In the genomic region with DNA sequence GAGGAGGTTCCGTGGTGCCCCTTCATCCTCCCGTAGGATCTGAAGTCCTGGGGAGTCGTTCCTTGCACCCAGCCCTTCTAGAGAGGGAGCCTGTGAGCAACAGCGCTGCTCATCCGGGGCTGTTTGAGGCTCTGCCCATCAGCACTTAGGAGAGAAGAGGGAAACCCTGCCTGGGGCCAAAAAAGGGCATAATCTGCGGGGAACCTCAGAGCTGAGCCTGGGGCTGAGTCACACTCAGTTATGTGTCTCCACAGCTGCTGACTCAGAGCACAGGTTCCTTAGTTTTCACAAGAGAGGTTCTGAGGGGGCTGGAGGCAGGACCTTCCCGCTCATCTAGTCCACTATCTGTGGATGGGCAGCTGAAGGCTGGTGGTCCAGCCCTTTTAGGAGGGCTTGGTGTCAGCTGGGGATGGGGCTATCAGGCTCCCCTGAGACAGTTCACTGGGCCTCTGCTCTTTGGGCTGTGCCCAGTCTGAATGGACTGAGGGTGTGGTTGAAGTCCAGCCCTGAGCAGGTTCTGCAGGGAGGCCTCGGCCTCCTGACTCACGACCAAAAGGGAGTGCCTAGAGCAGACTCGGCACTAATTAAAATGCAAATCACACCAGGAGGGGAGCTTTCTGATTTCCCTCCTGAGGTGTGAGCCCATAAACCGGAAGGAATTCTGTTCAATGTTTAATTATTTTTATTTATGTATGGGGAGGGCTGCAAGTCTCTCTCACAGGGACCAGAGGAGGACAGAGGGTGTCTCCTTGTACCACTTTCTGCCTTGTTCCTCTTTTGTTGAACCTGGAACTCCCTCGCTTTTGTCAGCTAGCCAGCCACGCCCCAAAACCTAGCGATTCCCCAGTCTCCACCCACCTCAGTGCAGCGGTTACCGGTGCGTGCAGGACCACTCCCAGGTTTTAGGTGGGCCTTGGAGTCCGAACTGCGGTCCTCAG, we compare ENCODE assay signal across 8 mouse cellular contexts. TPM values are rescaled to one million over a fixed set of nuclear protein-coding genes. Genes with fewer than 3 reads are reported as not detected.
A peak's percentile ranks its signal among the peaks of the same experiment; 100 is the strongest.
DNase-seq lines count a peak whose midpoint lies in the region; ATAC-seq lines count a peak whose summit lies in the region.

No protein-coding gene starts in this region.

- 6% methylated on average over 19 of the region's 19 CpGs for WGBS in forebrain, embryonic 13.5 days
- WGBS in stomach, embryonic 16.5 days, result 11% methylated on average over 19 of the region's 19 CpGs

- DNase-seq in heart, adult 18-20 months, result peak; percentile 44 to 66
- DNase-seq in heart, postnatal 14 days, result no peak
- DNase-seq in R1 (ENCODE audit: low read depth, low spot score), result peak; percentile 81
- DNase-seq in induced T-regulatory cell, adult 2 months (ENCODE audit: low read depth), result peak; percentile 79
- DNase-seq in testis, postnatal 14 days (ENCODE audit: low spot score), result no peak

- H3K36me3 ChIP-seq in forebrain, embryonic 13.5 days (ENCODE audit: poor library complexity, severe bottlenecking), result no peaks in the 10 kb centered on the region
- H3K36me3 ChIP-seq in stomach, embryonic 16.5 days (ENCODE audit: control insufficient read depth, insufficient read depth, low read length), result no peaks in the 10 kb centered on the region

- peak overlapping the region; percentile 26; the same call in 1 of the 2 replicates for H3K9ac ChIP-seq in forebrain, embryonic 13.5 days
- peak overlapping the region; percentile 67 for H3K9ac ChIP-seq in stomach, embryonic 16.5 days (ENCODE audit: low read length)

- ATAC-seq in forebrain, embryonic 13.5 days, result peak; percentile 57
- ATAC-seq in megakaryocyte-erythroid progenitor cell, adult 5-6 weeks (replicated peaks; ENCODE audit: low FRiP score, low TSS enrichment, poor library complexity, severe bottlenecking), result peak; percentile 71
- peak; percentile 92 for ATAC-seq in stomach, embryonic 16.5 days (ENCODE audit: insufficient read depth, low FRiP score)

- H3K4me3 ChIP-seq in forebrain, embryonic 13.5 days, result no peak overlapping the region
- peak overlapping the region; percentile 17 for H3K4me3 ChIP-seq in stomach, embryonic 16.5 days (replicated peaks; ENCODE audit: low read length)

- H3K4me2 ChIP-seq in forebrain, embryonic 13.5 days, result peak overlapping the region; percentile 50
- H3K4me2 ChIP-seq in stomach, embryonic 16.5 days (ENCODE audit: low read depth, low read length), result peak overlapping the region; percentile 43

- peaks cover 20% of the 10 kb centered on the region for H3K27me3 ChIP-seq in forebrain, embryonic 13.5 days
- H3K27me3 ChIP-seq in stomach, embryonic 16.5 days (ENCODE audit: control insufficient read depth, insufficient read depth, low read length), result no peaks in the 10 kb centered on the region

- no peaks in the 10 kb centered on the region for H3K9me3 ChIP-seq in forebrain, embryonic 13.5 days (replicated peaks)
- H3K9me3 ChIP-seq in stomach, embryonic 16.5 days (replicated peaks; ENCODE audit: control insufficient read depth, low read length), result no peaks in the 10 kb centered on the region

- H3K27ac ChIP-seq in forebrain, embryonic 13.5 days, result no peak overlapping the region
- H3K27ac ChIP-seq in stomach, embryonic 16.5 days (ENCODE audit: low read length), result peak overlapping the region; percentile 92

- intact Hi-C loops in heart, postnatal 14 days (cut with DNase I), result no loop called here

- peaks cover 14% of the 10 kb centered on the region for H3K4me1 ChIP-seq in forebrain, embryonic 13.5 days
- peaks cover 19% of the 10 kb centered on the region for H3K4me1 ChIP-seq in stomach, embryonic 16.5 days (ENCODE audit: control insufficient read depth, insufficient read depth, low read length)

RNA-seq across cellular contexts. Expression of a gene that starts 10.8 kb away (rescaled TPM):
- 10 to 100 TPM; 67.5 to 68.4 TPM for total RNA-seq in heart, adult 18-20 months (2021)
- 10 to 100 TPM; 69.8 to 72.5 TPM for total RNA-seq in heart, postnatal 14 days (2021)
- 63.8 and 65.1 TPM in 2 replicates for polyA plus RNA-seq in forebrain, embryonic 13.5 days (2015; fragmentation: Nextera tagmentation; extraction: Ambion mirVana)
- 2.4 and 6.1 TPM in 2 replicates for total RNA-seq in megakaryocyte-erythroid progenitor cell, adult 5-6 weeks (2014; fragmentation: Nextera tagmentation)
- 7.2 and 16.2 TPM in 2 replicates for total RNA-seq in megakaryocyte-erythroid progenitor cell, adult 5-6 weeks (2017)
- 127 and 139 TPM in 2 replicates for polyA plus RNA-seq in stomach, embryonic 16.5 days (2015; fragmentation: Nextera tagmentation; extraction: Ambion mirVana)

RNA-seq across cellular contexts. Expression of a gene that starts 36.6 kb away (rescaled TPM):
- total RNA-seq in heart, adult 18-20 months (2021), result not detected
- not detected for total RNA-seq in heart, postnatal 14 days (2021)
- 0.10 and 0.16 TPM in 2 replicates for polyA plus RNA-seq in forebrain, embryonic 13.5 days (2015; fragmentation: Nextera tagmentation; extraction: Ambion mirVana)
- total RNA-seq in megakaryocyte-erythroid progenitor cell, adult 5-6 weeks (2014; fragmentation: Nextera tagmentation), result not detected in 2 replicates
- total RNA-seq in megakaryocyte-erythroid progenitor cell, adult 5-6 weeks (2017), result not detected in 2 replicates
- polyA plus RNA-seq in stomach, embryonic 16.5 days (2015; fragmentation: Nextera tagmentation; extraction: Ambion mirVana), result 3.3 and 4.9 TPM in 2 replicates

Comparison
In these comparisons a context has a peak if more than half of its experiments do, and no peak if none do; other contexts are left out.
1. DNase-seq: peak in heart, adult 18-20 months (2 of 2), R1 (single experiment) and induced T-regulatory cell, adult 2 months (single experiment); none in heart, postnatal 14 days (0 of 2) and testis, postnatal 14 days (single experiment).
2. Peak in every context shown above with its lines, with median percentiles within 50 percentile points of each other: ATAC-seq.